Mouse (Mus musculus): ENCODE measurements around the gene Shisa5.

DNA sequence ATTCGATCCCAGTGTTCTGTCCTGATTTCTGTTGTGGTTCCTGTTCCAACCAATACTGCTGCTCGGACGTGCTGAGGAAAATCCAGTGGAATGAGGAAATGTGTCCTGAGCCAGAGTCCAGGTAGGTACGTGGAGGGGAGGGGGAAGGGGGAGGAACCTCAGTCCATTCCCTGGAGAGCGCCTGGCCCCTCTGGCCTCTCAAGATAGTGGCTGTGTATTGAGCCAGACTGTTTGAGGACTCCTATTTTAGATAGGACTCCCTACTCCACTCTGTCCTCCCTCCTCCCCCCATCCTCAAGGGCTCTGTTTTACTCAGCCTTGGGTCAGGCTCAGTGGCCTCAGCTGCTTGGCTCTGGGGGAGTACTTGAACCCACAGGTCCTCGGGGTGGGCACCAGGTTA is 2.5 kb downstream of the Shisa5 start:
- TF ChIP-seq CTCF (IDR thresholded peaks at IDR 0.05; ENCODE audit: low read depth, low read length), result no peak
- no peak for TF ChIP-seq POLR2A (IDR thresholded peaks at IDR 0.05; ENCODE audit: borderline replicate concordance, low read depth, low read length)

Data from bone marrow macrophage, adult 2 months (primary cell).